Mouse (Mus musculus): Measurements from ENCODE around the gene Synpo2.

DNA sequence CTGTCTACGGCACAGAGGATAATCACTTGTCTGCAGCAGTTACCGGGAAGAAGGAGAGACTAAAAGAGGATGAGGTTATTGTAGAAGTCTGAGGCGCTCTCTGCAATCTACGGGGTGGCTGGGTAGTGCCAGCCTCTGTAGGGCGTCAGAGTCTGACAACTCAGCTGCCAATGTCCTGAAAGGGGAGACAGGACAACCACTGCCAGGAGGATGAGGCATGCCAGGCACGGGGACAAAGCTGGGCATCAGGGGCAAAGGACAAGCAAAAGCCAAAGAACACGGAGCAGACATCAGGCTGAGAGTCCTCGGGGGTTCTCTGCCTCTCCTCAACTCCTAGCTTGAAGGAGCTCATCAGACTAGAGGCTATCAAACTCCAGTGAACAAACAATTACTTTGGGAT, 82.6 kb downstream of the Synpo2 start:
- TF ChIP-seq EP300 (IDR thresholded peaks at IDR 0.05; ENCODE audit: low read depth) (no peak), CTCF (IDR thresholded peaks at IDR 0.05; ENCODE audit: low read depth) (no peak)

Measured in liver, postnatal 0 days (tissue).